Mouse (Mus musculus): ENCODE results near the gene Gm43064.

DNA sequence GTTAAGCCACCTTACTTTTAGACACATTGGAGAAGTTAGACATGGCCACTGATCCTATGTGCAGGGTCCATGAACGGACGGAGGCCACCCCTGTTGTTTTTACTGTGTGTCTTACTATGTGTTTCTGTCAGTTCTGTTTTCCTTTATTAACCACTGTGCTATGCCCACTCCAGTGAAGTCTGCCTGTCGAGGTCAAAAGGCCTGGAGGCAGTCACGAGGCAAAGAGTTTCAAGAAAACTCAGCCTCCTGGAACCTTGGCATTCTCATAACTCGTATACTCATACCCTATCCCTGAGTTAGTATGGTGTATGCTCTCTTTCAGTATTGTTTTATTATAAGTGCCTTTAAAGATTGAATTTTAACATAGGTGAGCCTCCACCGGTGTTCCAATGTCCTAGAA, 30.3 kb downstream of the Gm43064 start:
- TF ChIP-seq CTCF (IDR thresholded peaks at IDR 0.05; ENCODE audit: control insufficient read depth, insufficient read depth, low read length) (no peak), POLR2A (IDR thresholded peaks at IDR 0.05; ENCODE audit: borderline replicate concordance, control insufficient read depth, low read depth, low read length) (no peak)

All from bone marrow, adult 2 months (tissue).